Mouse (Mus musculus): ENCODE data around the gene Selenon.

DNA sequence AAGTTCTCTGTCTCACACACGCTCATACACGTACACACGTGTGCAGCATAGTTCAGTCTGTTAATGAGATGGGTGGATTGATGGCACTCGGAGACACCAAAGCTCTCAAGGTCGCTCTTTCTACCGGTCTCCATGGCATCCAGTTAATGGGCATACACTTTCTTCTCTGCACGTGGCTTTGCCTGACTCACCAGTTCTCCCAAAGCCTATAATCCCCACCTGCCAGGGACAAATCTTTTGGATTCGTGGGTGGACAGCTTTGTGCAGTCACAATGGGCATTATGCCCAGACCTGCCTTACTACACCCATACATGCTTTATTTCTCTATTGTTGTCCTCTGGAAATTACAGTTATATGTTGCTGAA lies 16.2 kb downstream of the Selenon start:
- no peak for TF ChIP-seq POLR2A (IDR thresholded peaks at IDR 0.05; ENCODE audit: control insufficient read depth, low read depth, low read length)
- TF ChIP-seq CTCF (IDR thresholded peaks at IDR 0.05; ENCODE audit: control insufficient read depth, insufficient read depth, insufficient replicate concordance, low read depth, low read length) = no peak

All from testis, adult 2 months (tissue).